Mouse (Mus musculus): ENCODE results near the gene 4930544D05Rik. TPM values are rescaled to one million over a fixed set of nuclear protein-coding genes. Genes with fewer than 3 reads are reported as not detected.

The 4930544D05Rik gene
- polyA plus RNA-seq, 1 experiment: 775 TPM

DNA sequence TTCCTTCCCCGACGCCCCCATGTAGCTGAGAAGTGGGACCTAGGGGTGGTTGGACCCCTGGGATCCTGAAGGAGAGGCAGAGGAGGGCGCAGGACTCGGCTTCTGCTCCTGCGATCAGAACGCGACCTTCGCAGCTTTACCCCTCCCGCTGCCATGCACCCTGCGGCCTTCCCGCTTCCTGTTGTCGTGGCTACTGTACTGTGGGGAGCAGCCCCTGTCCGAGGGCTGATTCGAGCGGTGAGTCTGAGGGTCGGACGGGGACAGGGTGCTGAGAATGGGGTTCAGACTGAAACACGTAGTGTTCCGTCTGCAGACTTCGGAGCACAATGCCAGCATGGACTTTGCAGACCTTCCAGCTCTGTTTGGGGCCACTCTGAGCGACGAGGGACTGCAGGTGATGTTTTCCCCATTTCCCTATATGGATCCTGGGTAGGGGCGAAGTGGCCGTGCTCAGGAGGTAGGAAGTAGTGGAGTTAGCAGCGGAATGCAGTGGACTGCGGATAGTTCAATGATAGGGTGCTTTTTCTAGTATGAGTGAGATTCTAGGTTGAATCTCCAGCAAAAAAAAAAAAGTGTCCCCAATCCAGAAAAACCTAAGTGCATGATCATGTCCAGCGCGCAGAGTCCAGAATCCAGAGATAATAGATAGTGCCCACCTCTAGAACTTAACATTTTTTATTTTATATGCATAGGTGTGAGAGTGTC lies 32.2 kb downstream of the 4930544D05Rik start:
- Histone ChIP-seq H3K27ac (ENCODE audit: control insufficient read depth, insufficient read depth, low read depth, low read length) (peak overlapping the region; percentile 99), H3K4me3 (ENCODE audit: control insufficient read depth, low read depth, low read length) (peak overlapping the region; percentile 98), H3K4me1 (ENCODE audit: control insufficient read depth, insufficient read depth, low read length) (peaks cover 18% of the 10 kb centered on the region), H3K27me3 (ENCODE audit: control insufficient read depth, insufficient read depth, low read length) (no peaks in the 10 kb centered on the region), H3K36me3 (ENCODE audit: control insufficient read depth, insufficient read depth, low read length) (no peaks in the 10 kb centered on the region; the same call in 1 of the 2 replicates)
- TF ChIP-seq POLR2A (IDR thresholded peaks at IDR 0.05; ENCODE audit: control insufficient read depth, low read depth, low read length) (no peak; the same call in 1 of the 2 replicates), CTCF (IDR thresholded peaks at IDR 0.05; ENCODE audit: control insufficient read depth, insufficient read depth, insufficient replicate concordance, low read depth, low read length) (no peak)

DNA sequence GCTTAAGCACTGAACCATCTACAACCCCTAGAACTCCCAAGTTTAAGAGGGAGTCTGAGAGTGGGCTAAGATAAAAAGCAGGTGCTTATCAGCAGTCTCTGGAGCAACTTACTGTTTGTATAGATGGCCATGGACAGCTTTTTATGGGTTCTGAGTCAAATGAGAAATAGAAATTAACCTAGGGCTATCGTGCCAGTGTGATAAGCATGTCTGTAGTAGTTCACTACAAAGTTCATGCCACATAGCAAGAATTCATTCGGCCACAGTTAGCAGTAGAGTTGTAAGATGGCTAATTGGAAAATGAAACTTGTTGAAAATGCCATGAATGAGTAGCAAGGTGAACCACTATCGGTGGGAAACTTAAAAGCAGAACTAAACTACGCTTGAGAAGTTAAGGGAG lies 32.9 kb downstream of the 4930544D05Rik start:
- TF ChIP-seq CTCF (IDR thresholded peaks at IDR 0.05; ENCODE audit: control insufficient read depth, insufficient read depth, insufficient replicate concordance, low read depth, low read length) (no peak), POLR2A (IDR thresholded peaks at IDR 0.05; ENCODE audit: control insufficient read depth, low read depth, low read length) (no peak)
- H3K4me3 ChIP-seq (ENCODE audit: control insufficient read depth, low read depth, low read length): no peak overlapping the region
- H3K36me3 ChIP-seq (ENCODE audit: control insufficient read depth, insufficient read depth, low read length): no peaks in the 10 kb centered on the region; the same call in 1 of the 2 replicates
- peaks cover 19% of the 10 kb centered on the region for H3K4me1 ChIP-seq (ENCODE audit: control insufficient read depth, insufficient read depth, low read length)
- no peak overlapping the region for H3K27ac ChIP-seq (ENCODE audit: control insufficient read depth, insufficient read depth, low read depth, low read length)
- H3K27me3 ChIP-seq (ENCODE audit: control insufficient read depth, insufficient read depth, low read length): no peaks in the 10 kb centered on the region

DNA sequence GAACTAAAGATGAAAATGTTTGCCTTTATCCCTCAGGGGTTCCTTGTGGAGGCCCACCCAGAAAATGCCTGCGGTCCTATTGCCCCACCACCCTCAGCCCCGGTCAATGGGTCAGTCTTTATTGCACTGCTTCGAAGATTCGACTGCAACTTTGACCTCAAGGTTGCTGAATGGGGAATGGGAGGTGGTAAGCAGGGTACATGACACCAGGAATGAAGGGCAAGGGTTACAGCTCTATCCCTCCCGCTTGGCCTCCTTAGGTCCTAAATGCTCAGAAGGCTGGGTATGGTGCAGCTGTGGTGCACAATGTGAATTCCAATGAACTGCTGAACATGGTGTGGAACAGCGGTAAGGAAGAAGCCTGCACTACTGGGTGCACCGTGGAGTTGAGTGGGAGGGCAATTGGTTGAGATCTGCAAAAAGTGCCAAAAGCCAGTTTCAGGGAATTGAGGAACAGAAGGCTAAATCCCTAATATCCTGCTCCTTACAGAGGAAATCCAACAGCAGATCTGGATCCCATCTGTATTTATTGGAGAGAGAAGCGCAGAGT lies 33.6 kb downstream of the 4930544D05Rik start:
- Histone ChIP-seq H3K36me3 (ENCODE audit: control insufficient read depth, insufficient read depth, low read length) (no peaks in the 10 kb centered on the region; the same call in 1 of the 2 replicates), H3K27me3 (ENCODE audit: control insufficient read depth, insufficient read depth, low read length) (no peaks in the 10 kb centered on the region), H3K27ac (ENCODE audit: control insufficient read depth, insufficient read depth, low read depth, low read length) (no peak overlapping the region), H3K4me1 (ENCODE audit: control insufficient read depth, insufficient read depth, low read length) (peaks cover 19% of the 10 kb centered on the region), H3K4me3 (ENCODE audit: control insufficient read depth, low read depth, low read length) (no peak overlapping the region)
- no peak for TF ChIP-seq CTCF (IDR thresholded peaks at IDR 0.05; ENCODE audit: control insufficient read depth, insufficient read depth, insufficient replicate concordance, low read depth, low read length)
- TF ChIP-seq POLR2A (IDR thresholded peaks at IDR 0.05; ENCODE audit: control insufficient read depth, low read depth, low read length): no peak

DNA sequence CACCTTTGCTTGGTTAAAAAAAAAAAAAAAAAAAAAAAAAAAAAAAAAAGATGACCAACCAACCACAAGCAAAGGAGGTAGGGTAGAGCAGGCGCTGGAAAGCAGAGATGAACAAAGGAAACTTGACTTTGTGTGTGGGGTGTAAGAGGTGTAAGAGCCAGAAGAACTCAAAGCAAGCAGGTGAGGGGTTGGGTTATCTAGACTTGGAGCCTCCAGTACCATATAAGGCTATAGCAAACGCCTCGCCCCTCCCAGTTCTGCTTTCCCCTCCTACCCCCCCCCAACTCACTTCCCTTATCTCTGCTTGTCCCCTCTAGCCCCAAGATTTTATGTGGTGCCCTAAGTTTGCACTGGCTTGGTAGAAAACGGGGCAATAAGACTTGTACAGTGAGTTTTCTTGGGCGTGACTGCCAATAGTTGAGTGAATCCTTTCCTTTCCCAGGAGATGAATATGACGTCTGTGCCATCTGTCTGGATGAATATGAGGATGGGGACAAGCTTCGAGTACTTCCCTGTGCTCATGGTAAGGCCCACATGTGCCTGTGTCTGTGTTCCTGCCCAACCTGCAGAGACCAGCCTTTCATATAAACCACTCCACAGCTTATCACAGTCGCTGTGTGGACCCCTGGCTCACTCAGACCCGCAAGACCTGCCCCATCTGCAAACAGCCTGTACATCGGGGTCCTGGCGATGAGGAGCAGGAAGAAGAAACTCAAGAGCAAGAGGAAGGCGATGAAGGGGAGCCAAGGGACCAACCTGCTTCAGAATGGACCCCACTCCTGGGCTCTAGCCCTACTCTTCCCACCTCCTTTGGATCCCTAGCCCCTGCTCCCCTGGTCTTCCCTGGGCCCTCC lies 34.9 kb downstream of the 4930544D05Rik start:
- TF ChIP-seq POLR2A (IDR thresholded peaks at IDR 0.05; ENCODE audit: control insufficient read depth, low read depth, low read length) (no peak), CTCF (IDR thresholded peaks at IDR 0.05; ENCODE audit: control insufficient read depth, insufficient read depth, insufficient replicate concordance, low read depth, low read length) (no peak)
- Histone ChIP-seq H3K4me1 (ENCODE audit: control insufficient read depth, insufficient read depth, low read length) (peaks cover 19% of the 10 kb centered on the region), H3K27ac (ENCODE audit: control insufficient read depth, insufficient read depth, low read depth, low read length) (no peak overlapping the region), H3K27me3 (ENCODE audit: control insufficient read depth, insufficient read depth, low read length) (no peaks in the 10 kb centered on the region), H3K36me3 (ENCODE audit: control insufficient read depth, insufficient read depth, low read length) (no peaks in the 10 kb centered on the region; the same call in 1 of the 2 replicates), H3K4me3 (ENCODE audit: control insufficient read depth, low read depth, low read length) (no peak overlapping the region)

DNA sequence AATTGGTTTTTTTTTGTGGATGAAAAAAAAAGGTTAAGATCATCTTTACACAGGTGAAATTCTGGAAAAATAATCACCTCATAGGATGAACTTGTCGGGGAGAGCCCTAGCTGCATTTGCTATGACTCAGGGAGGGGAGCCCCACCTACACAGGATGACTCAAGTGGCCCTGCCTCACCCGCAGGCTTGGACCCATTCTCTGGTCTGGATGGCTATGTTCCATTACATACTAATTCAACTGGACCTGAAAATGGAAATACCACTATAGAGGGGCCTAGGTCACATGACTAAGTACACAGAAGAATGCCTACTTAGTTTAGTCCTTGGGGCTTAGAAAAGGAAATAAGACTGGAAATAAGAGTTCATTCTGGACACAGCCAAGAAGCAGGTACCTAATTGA lies 35.7 kb downstream of the 4930544D05Rik start:
- Histone ChIP-seq H3K4me3 (ENCODE audit: control insufficient read depth, low read depth, low read length) (no peak overlapping the region), H3K27ac (ENCODE audit: control insufficient read depth, insufficient read depth, low read depth, low read length) (no peak overlapping the region), H3K36me3 (ENCODE audit: control insufficient read depth, insufficient read depth, low read length) (no peaks in the 10 kb centered on the region; the same call in 1 of the 2 replicates), H3K27me3 (ENCODE audit: control insufficient read depth, insufficient read depth, low read length) (no peaks in the 10 kb centered on the region), H3K4me1 (ENCODE audit: control insufficient read depth, insufficient read depth, low read length) (peaks cover 19% of the 10 kb centered on the region)
- no peak for TF ChIP-seq POLR2A (IDR thresholded peaks at IDR 0.05; ENCODE audit: control insufficient read depth, low read depth, low read length)
- no peak for TF ChIP-seq CTCF (IDR thresholded peaks at IDR 0.05; ENCODE audit: control insufficient read depth, insufficient read depth, insufficient replicate concordance, low read depth, low read length)

DNA sequence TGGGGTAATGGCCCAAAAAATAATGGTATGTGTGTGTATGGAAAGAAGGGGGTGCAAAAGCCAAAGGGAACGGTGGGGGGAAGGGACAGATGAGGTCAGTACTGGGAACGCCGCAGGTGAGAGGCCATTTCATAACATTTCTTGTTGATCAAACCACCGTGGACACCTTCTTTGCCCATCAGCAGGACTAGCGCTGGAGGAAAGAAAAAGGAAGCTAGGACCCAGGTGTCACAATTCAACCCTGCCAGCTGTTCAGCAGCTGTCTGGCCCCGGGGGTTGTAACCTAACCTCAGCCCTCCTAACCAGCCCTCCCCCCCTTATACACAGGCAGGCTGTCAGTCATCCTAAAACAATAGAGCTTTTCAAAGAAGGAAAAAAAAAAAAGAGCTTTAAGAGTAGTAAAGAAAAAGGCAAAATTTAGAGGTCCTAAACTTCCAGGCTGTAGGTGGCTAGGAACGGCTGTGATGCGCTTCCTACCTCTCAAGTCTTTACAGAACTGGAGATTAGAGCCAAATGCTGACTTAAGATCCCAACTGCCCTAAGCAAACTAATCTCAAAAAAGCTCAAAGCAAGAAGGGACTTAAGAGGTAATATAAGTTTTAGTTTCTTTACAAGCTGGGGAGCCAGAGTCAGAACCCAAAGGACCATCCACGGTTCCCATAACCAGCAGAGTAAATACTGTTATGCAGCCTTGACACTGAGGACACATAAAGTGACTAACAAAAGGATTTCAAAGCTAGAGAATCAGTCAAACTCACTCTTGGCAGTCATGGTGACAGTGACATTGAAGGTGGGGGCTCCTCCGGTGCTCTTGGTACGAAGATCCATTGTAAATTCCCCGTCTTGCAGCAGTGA lies 36.6 kb downstream of the 4930544D05Rik start:
- peak overlapping the region; percentile 100 for H3K4me3 ChIP-seq (ENCODE audit: control insufficient read depth, low read depth, low read length)
- no peaks in the 10 kb centered on the region for H3K27me3 ChIP-seq (ENCODE audit: control insufficient read depth, insufficient read depth, low read length)
- peaks cover 24% of the 10 kb centered on the region for H3K4me1 ChIP-seq (ENCODE audit: control insufficient read depth, insufficient read depth, low read length)
- H3K36me3 ChIP-seq (ENCODE audit: control insufficient read depth, insufficient read depth, low read length): no peaks in the 10 kb centered on the region; the same call in 1 of the 2 replicates
- no peak for TF ChIP-seq POLR2A (IDR thresholded peaks at IDR 0.05; ENCODE audit: control insufficient read depth, low read depth, low read length)
- no peak for TF ChIP-seq CTCF (IDR thresholded peaks at IDR 0.05; ENCODE audit: control insufficient read depth, insufficient read depth, insufficient replicate concordance, low read depth, low read length)
- H3K27ac ChIP-seq (ENCODE audit: control insufficient read depth, insufficient read depth, low read depth, low read length): no peak overlapping the region; the same call in 1 of the 2 replicates
